Mouse (Mus musculus) kidney, embryonic 15.5 days (tissue): ENCODE results near the gene Sectm1b. TPM values are rescaled to one million over a fixed set of nuclear protein-coding genes. Genes with fewer than 3 reads are reported as not detected.

Source experiments
- ATAC-seq: fragments of 200-750 bp; cut with Nextera tagmentation; replicated peaks from 2 replicates; pipeline ENCODE4 v1.8.0; 2017; ENCODE audit warnings: moderate TSS enrichment; ENCODE audit not compliant: low FRiP score
- H3K27ac ChIP-seq: fragments of 300-500 bp; sonication (generic); 2 replicates; pipeline ENCODE4 v1.5.1; 2015; ENCODE audit warnings: mild to moderate bottlenecking, inconsistent platforms
- H3K27me3 ChIP-seq: fragments of 300-500 bp; sonication (generic); 2 replicates; pipeline ENCODE4 v1.6.1; 2015; ENCODE audit warnings: inconsistent platforms
- H3K36me3 ChIP-seq: fragments of 300-500 bp; sonication (generic); 2 replicates; pipeline ENCODE4 v1.6.1; 2015; ENCODE audit warnings: inconsistent platforms
- H3K4me1 ChIP-seq: fragments of 300-500 bp; sonication (generic); 2 replicates; pipeline ENCODE4 v1.6.1; 2015; ENCODE audit warnings: inconsistent platforms
- H3K4me2 ChIP-seq: fragments of 300-500 bp; sonication (generic); 2 replicates; pipeline ENCODE4 v1.6.1; 2015; ENCODE audit warnings: moderate library complexity, mild to moderate bottlenecking, inconsistent platforms
- H3K4me3 ChIP-seq: fragments of 300-500 bp; sonication (generic); replicated peaks from 2 replicates; pipeline ENCODE4 v1.5.1; 2015; ENCODE audit warnings: mild to moderate bottlenecking, inconsistent platforms
- H3K9ac ChIP-seq: fragments of 300-500 bp; sonication (generic); 2 replicates; pipeline ENCODE4 v1.6.1; 2015; ENCODE audit warnings: mild to moderate bottlenecking, inconsistent platforms
- H3K9me3 ChIP-seq: fragments of 300-500 bp; sonication (generic); replicated peaks from 2 replicates; pipeline ENCODE4 v1.6.1; 2016; ENCODE audit warnings: inconsistent platforms
- WGBS: fragments of 180-500 bp; shearing (Covaris S2); methylation state at CpG from one replicate; pipeline ENCODE4 v1.1.7; 2015; ENCODE audit warnings: mixed read lengths; 5-methylcytosine and 5-hydroxymethylcytosine counted together
- polyA plus RNA-seq: library from polyadenylated mRNA; unstranded; fragments of >200 nt; fragmentation: Nextera tagmentation; extraction: Ambion mirVana; gene quantifications from 2 replicates; pipeline ENCODE4 v1.2.1, GENCODE M21; 2015

Sectm1b gene
- polyA plus RNA-seq, 1 experiment from 2014 or later = 0.06 TPM

DNA sequence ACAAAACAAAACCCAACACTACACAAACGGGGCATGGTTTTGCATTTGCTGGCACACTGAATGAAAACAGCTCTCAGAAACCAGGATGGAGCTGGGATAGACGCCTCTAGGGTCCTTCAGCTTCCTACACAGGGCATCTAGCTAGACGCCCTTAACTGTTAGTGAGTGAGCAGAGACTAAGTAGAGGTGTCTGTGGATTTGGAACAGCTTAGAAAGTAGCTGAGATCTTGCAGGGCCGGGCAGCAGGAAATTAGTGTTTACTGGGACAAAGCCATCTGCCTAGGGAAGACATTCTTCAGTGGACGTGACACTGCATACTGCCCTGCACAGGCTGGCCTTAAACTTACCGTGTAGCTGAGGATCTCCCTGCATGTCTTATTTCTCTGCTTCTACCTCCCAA lies 47.9 kb downstream of the Sectm1b start:
- H3K36me3 ChIP-seq = no peaks in the 10 kb centered on the region
- H3K9me3 ChIP-seq = no peaks in the 10 kb centered on the region
- peaks cover 9% of the 10 kb centered on the region; the same call in 1 of the 2 replicates for H3K4me1 ChIP-seq
- H3K27ac ChIP-seq = no peak overlapping the region
- H3K27me3 ChIP-seq = no peaks in the 10 kb centered on the region
- no peak overlapping the region for H3K9ac ChIP-seq
- ATAC-seq = no peak
- H3K4me2 ChIP-seq = no peak overlapping the region
- H3K4me3 ChIP-seq = no peak overlapping the region
- 58% methylated on average over 6 of the region's 6 CpGs for WGBS

- no peak for ATAC-seq
- no peak overlapping the region for H3K27ac ChIP-seq
- peak overlapping the region; percentile 26 for H3K4me3 ChIP-seq
- H3K4me2 ChIP-seq = peak overlapping the region; percentile 44
- H3K4me1 ChIP-seq = peaks cover 9% of the 10 kb centered on the region; the same call in 1 of the 2 replicates
- 50% methylated on average over 19 of the region's 19 CpGs for WGBS
- no peaks in the 10 kb centered on the region for H3K27me3 ChIP-seq
- no peaks in the 10 kb centered on the region for H3K9me3 ChIP-seq
- H3K9ac ChIP-seq = no peak overlapping the region
- no peaks in the 10 kb centered on the region for H3K36me3 ChIP-seq
These were observed 48.5 kb downstream of the Sectm1b start for GRCm38 (mm10) chr11:121014896-121015300.

- ATAC-seq = no peak
- 84% methylated on average over 7 of the region's 7 CpGs for WGBS
- peaks cover 3% of the 10 kb centered on the region; the same call in 1 of the 2 replicates for H3K4me1 ChIP-seq
- no peaks in the 10 kb centered on the region for H3K9me3 ChIP-seq
- H3K36me3 ChIP-seq = no peaks in the 10 kb centered on the region
- H3K27ac ChIP-seq = no peak overlapping the region
- no peak overlapping the region for H3K4me3 ChIP-seq
- no peak overlapping the region for H3K9ac ChIP-seq
- H3K4me2 ChIP-seq = no peak overlapping the region
- H3K27me3 ChIP-seq = no peaks in the 10 kb centered on the region
These were observed 49.7 kb downstream of the Sectm1b start for GRCm38 (mm10) chr11:121013656-121014055.

GRCm38 (mm10) chr11:121010044-121010755 lies 53.2 kb downstream of the Sectm1b start:
- H3K4me3 ChIP-seq = no peak overlapping the region
- H3K36me3 ChIP-seq = no peaks in the 10 kb centered on the region
- no peak overlapping the region for H3K27ac ChIP-seq
- 96% methylated on average over 3 of the region's 3 CpGs for WGBS
- no peaks in the 10 kb centered on the region for H3K27me3 ChIP-seq
- no peaks in the 10 kb centered on the region for H3K9me3 ChIP-seq
- H3K4me2 ChIP-seq = no peak overlapping the region
- ATAC-seq = no peak
- H3K9ac ChIP-seq = no peak overlapping the region
- H3K4me1 ChIP-seq = peaks cover 3% of the 10 kb centered on the region; the same call in 1 of the 2 replicates

GRCm38 (mm10) chr11:121006184-121006583 lies 57.2 kb downstream of the Sectm1b start:
- Histone ChIP-seq H3K9me3 (no peaks in the 10 kb centered on the region), H3K27ac (no peak overlapping the region), H3K27me3 (no peaks in the 10 kb centered on the region), H3K4me3 (no peak overlapping the region), H3K9ac (no peak overlapping the region), H3K4me2 (no peak overlapping the region), H3K36me3 (no peaks in the 10 kb centered on the region), H3K4me1 (peaks cover 5% of the 10 kb centered on the region; the same call in 1 of the 2 replicates)
- 69% methylated on average over 6 of the region's 6 CpGs for WGBS
- no peak for ATAC-seq

DNA sequence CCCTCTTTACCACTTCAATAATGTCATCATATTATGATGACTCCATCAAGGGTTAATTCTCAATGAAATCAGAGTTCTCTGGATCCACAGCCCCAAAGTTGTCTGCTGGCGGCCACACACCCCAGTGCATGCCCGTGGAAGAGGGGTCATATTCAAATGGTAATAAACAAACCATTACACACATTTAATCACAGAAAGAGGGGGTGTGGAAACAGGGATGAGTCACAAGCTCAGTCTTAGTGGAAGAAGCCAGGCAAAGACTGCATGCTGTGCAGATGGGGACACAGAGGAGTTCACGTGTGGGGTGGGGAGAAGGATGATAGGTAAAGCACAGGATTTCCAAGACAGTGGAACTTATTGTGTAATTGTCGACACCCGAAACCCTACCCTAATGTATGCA lies 59.1 kb downstream of the Sectm1b start:
- H3K9me3 ChIP-seq = no peaks in the 10 kb centered on the region
- peaks cover 5% of the 10 kb centered on the region; the same call in 1 of the 2 replicates for H3K4me1 ChIP-seq
- ATAC-seq = no peak
- no peak overlapping the region for H3K9ac ChIP-seq
- H3K36me3 ChIP-seq = no peaks in the 10 kb centered on the region
- H3K4me3 ChIP-seq = no peak overlapping the region
- whole genome bisulfite sequencing = 67% methylated on average over 5 of the region's 5 CpGs
- no peak overlapping the region for H3K27ac ChIP-seq
- H3K4me2 ChIP-seq = no peak overlapping the region
- no peaks in the 10 kb centered on the region for H3K27me3 ChIP-seq

Other genes with a start within 250 kb of the Sectm1b start
- gene Fasn, start 239.0 kb downstream of the Sectm1b start, polyA plus RNA-seq = 44.1 and 51.8 TPM in 2 replicates
- 8.0 and 8.4 TPM in 2 replicates for gene Ccdc57, start 130.7 kb downstream of the Sectm1b start, polyA plus RNA-seq
- 54.0 and 66.0 TPM in 2 replicates for gene Slc16a3, start 115.1 kb downstream of the Sectm1b start, polyA plus RNA-seq
- gene Csnk1d, start 72.2 kb downstream of the Sectm1b start, polyA plus RNA-seq = 129 and 140 TPM in 2 replicates
- 0.28 and 0.31 TPM in 2 replicates for gene Cd7, start 24.2 kb downstream of the Sectm1b start, polyA plus RNA-seq
- gene Sectm1a, start 17.7 kb upstream of the Sectm1b start, polyA plus RNA-seq = 0.34 TPM in 1 of 2 replicates, not detected in the other
- not detected in 2 replicates for gene Tex19.2, start 55.1 kb upstream of the Sectm1b start, polyA plus RNA-seq
- 0.09 TPM in 1 of 2 replicates, not detected in the other for gene Tex19.1, start 82.6 kb upstream of the Sectm1b start, polyA plus RNA-seq
- gene Uts2r, start 96.7 kb upstream of the Sectm1b start, polyA plus RNA-seq = 0.09 TPM in 1 of 2 replicates, not detected in the other
- gene Hexdc, start 140.9 kb upstream of the Sectm1b start, polyA plus RNA-seq = 9.6 and 13.7 TPM in 2 replicates
- gene Ogfod3, start 141.1 kb upstream of the Sectm1b start, polyA plus RNA-seq = 31.7 and 32.0 TPM in 2 replicates
- 32.6 and 34.4 TPM in 2 replicates for gene Cybc1, start 165.8 kb upstream of the Sectm1b start, polyA plus RNA-seq
- gene Narf, start 173.7 kb upstream of the Sectm1b start, polyA plus RNA-seq = 53.8 and 60.5 TPM in 2 replicates
- 8.0 TPM in 2 replicates for gene Foxk2, start 196.4 kb upstream of the Sectm1b start, polyA plus RNA-seq